Mouse (Mus musculus) myocyte (in vitro differentiated cells): ENCODE measurements around the gene Gpr19.

Experiments used
- E2F4 ChIP-seq: IDR thresholded peaks from one replicate; pipeline ENCODE4 v1.6.1; 2011; ENCODE audit warnings: mild to moderate bottlenecking, control low read depth, moderate library complexity; ENCODE audit not compliant: insufficient read depth
- MAX ChIP-seq: IDR thresholded peaks from one replicate; pipeline ENCODE4 v1.6.1; 2011; ENCODE audit warnings: low read depth, mild to moderate bottlenecking, control low read depth
- MYOD1 ChIP-seq, 3 experiments: IDR thresholded peaks; one replicate each; pipeline ENCODE4 v1.6.1; 2011; ENCODE audit warnings: control low read depth in 2 of 3, low read depth in 2 of 3, mild to moderate bottlenecking in 2 of 3, moderate library complexity in 1 of 3; ENCODE audit not compliant: insufficient read length in 2 of 3, control insufficient read depth in 1 of 3
- MYOG ChIP-seq, 3 experiments: IDR thresholded peaks; one replicate each; pipeline ENCODE4 v1.6.1; 2011; ENCODE audit warnings: control low read depth in 2 of 3, low read depth in 2 of 3, mild to moderate bottlenecking in 2 of 3; ENCODE audit not compliant: insufficient read length in 2 of 3, control insufficient read depth in 1 of 3, insufficient read depth in 1 of 3
- POLR2A ChIP-seq: IDR thresholded peaks from one replicate; pipeline ENCODE4 v1.6.1; 2011; ENCODE audit warnings: low read depth, mild to moderate bottlenecking, control low read depth, moderate library complexity; ENCODE audit not compliant: insufficient read length
- TCF12 ChIP-seq: IDR thresholded peaks from one replicate; pipeline ENCODE4 v1.6.1; 2011; ENCODE audit warnings: mild to moderate bottlenecking, control low read depth; ENCODE audit not compliant: poor library complexity, insufficient read depth, severe bottlenecking

- no peak for TF ChIP-seq TCF12
- no peak for TF ChIP-seq POLR2A
- no peak for TF ChIP-seq MYOD1 (IDR thresholded peaks at IDR 0.05; ENCODE audit: control insufficient read depth in 1 of 3, insufficient read length in 2 of 3, low read depth in 2 of 3)
- TF ChIP-seq E2F4: no peak
- TF ChIP-seq MYOG (IDR thresholded peaks at IDR 0.05; ENCODE audit: control insufficient read depth in 1 of 3, insufficient read depth in 1 of 3, insufficient read length in 2 of 3, low read depth in 2 of 3): no peak
- TF ChIP-seq MAX: no peak
Observed at GRCm38 (mm10) chr6:134887711-134888449, 10.5 kb downstream of the Gpr19 start.
